Mouse (Mus musculus) brain, embryonic 18.5 days (tissue): Measurements from ENCODE around the gene Mettl6.

Source experiments
- DNase-seq: peaks from one replicate; pipeline ENCODE4 v3.0.0-alpha.2; 2012; ENCODE audit warnings: low read depth, low spot score

The Mettl6 gene

DNA sequence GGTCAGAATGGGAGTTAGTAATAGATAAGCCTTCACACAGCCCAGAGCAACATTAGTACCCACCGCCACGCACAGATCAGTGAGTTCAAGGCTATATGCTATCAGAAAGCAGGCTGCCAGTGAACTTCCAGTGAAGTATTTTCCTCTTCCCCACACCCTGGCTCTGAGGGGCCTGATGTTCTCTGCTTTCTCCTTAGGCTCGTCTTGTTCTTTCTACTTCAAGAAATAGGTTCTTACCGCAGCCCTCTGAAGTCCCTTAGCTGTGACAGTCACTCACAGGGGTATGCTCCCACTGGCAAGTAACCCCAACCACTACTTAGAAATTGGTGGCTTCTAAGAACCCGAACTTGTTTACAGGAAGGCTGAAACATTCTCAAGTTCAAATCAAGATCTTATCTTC, 61.7 kb downstream of the Mettl6 start:
- no peak for DNase-seq

DNA sequence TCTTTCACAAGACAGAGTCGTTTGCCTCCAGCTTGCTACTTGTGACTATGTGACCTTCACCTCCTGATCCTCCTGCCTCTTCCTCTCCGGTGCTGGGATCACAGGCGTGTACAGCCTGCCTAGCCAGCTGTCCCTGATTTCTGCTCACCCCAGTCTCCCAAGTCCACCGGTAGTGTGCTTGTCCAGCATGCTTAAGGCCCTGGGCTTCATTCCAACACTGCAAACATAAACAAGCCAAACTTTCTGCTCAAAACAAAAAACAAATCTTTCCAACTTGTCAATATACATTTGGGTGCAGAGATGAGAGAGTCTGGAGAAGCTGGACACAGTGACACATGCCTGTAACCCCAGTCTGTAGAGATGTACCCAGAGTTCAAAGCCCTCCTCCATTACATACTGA, 62.4 kb downstream of the Mettl6 start:
- DNase-seq, result no peak

DNA sequence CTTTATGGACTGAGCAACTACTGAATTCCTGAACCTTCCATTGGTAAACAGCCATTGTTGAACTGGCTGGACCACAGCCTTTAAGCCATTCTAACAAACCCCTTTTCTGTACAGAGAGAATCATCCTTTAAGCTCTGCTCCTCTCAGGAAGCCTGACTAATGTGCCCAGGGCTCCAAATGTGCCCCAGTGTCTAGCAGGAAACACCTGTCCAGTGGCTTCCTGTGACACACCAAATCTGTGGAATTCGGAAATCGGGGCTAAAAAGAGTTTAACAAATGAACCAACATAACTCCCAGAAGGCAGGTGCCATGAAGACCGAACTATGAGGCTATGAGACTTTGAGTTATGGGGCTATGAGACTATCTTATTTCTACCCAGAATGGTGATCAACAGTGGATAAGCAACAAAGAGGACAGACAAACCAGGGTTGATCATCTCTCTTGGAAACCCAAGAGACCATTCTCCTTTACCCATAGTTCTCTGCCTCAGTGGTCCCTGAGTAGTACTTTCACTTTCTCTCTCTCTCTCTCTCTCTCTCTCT, 63.0 kb downstream of the Mettl6 start:
- DNase-seq, result no peak

DNA sequence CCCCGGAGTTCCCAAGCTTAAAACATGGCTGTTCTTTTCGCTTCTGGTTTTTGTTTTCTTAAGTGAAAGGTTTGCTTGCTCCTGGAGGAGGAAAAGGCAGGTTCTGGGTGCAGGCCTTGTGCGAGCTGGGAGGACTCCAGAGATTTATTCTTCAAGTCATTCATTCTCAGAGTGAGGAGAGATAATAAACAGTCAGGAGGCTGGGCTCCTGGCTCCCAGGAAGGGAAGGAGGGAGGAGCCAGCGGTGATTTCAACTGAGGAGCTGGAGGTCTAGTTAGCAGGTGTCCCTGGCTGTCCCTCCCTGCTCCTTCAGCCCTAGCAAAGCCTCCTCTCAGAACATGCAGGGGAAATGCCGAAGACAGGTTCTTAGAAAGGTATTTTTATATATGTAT, 65.8 kb downstream of the Mettl6 start:
- DNase-seq, result no peak

DNA sequence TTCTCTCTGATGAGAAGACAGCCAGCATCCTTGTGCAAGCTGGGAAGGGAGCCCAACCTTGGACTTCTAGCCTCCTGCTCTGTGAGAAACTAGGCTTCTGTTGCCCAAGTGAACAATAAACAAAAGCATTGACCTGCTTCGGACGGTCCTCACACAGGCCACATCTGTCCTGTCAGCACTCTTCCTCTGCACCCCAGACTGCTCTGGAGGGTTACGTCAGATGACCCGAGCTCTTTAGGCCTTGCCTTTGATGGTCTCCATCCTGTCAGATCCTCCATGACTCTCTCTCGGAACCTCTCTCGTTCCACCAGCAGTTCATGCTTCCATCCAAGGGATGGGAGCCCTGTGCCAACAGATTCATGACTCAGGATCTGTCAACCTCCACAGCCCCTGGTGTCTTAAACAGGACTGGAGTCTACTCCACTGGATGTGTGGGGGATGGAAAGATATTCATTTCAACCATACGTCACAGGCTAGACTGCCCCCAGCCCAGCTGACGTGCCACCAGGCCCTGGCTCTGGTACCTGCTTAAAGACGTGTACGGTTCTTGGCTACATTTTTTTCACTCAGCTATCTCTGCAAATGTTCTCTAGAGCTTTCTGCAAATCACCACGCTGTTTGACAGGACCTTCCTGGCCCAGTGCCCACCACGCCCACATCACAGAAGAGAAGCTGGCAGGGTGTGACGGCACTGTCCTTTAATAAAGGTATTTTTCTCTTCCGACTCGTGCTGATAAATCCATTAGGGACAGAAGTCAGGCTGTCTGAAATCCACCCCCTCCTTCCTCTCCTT, 66.4 kb downstream of the Mettl6 start:
- DNase-seq, result no peak
